Mouse (Mus musculus) intestine, embryonic 16.5 days (tissue): Measurements from ENCODE around the gene Defa26. TPM values are rescaled to one million over a fixed set of nuclear protein-coding genes. Genes with fewer than 3 reads are reported as not detected.
"Not testable (repeated sequence)": the region's sequence is repeated elsewhere in the genome, so short reads cannot be mapped to it uniquely, and the experiment has no call there.

Experiments used
- ATAC-seq: fragments of 200-750 bp; cut with Nextera tagmentation; 2 replicates; pipeline ENCODE4 v1.8.0; 2017; ENCODE audit warnings: moderate TSS enrichment, moderate library complexity
- H3K27ac ChIP-seq: fragments of 300-500 bp; sonication (generic); 2 replicates; pipeline ENCODE4 v1.5.1; 2014; ENCODE audit warnings: mild to moderate bottlenecking, low read length
- H3K27me3 ChIP-seq: fragments of 300-500 bp; sonication (generic); replicated peaks from 2 replicates; pipeline ENCODE4 v1.6.1; 2014; ENCODE audit warnings: low read length, control low read depth, mixed read lengths; ENCODE audit not compliant: control insufficient read depth, insufficient read depth
- H3K36me3 ChIP-seq: fragments of 300-500 bp; sonication (generic); 2 replicates; pipeline ENCODE4 v1.6.1; 2014; ENCODE audit warnings: low read length, control low read depth; ENCODE audit not compliant: control insufficient read depth, insufficient read depth
- H3K4me1 ChIP-seq: fragments of 300-500 bp; sonication (generic); 2 replicates; pipeline ENCODE4 v1.6.1; 2014; ENCODE audit warnings: low read length, control low read depth, mixed read lengths; ENCODE audit not compliant: control insufficient read depth, insufficient read depth
- H3K4me2 ChIP-seq: fragments of 300-500 bp; sonication (generic); 2 replicates; pipeline ENCODE4 v1.6.1; 2014; ENCODE audit warnings: low read depth, low read length, control low read depth
- H3K4me3 ChIP-seq: fragments of 300-500 bp; sonication (generic); 2 replicates; pipeline ENCODE4 v1.5.1; 2014; ENCODE audit warnings: mild to moderate bottlenecking, low read length
- H3K9ac ChIP-seq: fragments of 300-500 bp; sonication (generic); 2 replicates; pipeline ENCODE4 v1.6.1; 2014; ENCODE audit warnings: low read depth, low read length
- H3K9me3 ChIP-seq: fragments of 300-500 bp; sonication (generic); 2 replicates; pipeline ENCODE4 v1.6.1; 2016; ENCODE audit warnings: low read length, control low read depth; ENCODE audit not compliant: control insufficient read depth
- WGBS: fragments of 180-500 bp; shearing (Covaris S2); extraction: QIAGEN DNeasy Blood & Tissue Kit; methylation state at CpG from one replicate; pipeline ENCODE4 v1.1.7; 2014; 5-methylcytosine and 5-hydroxymethylcytosine counted together
- polyA plus RNA-seq: library from polyadenylated mRNA; unstranded; fragments of >200 nt; fragmentation: Nextera tagmentation; extraction: Ambion mirVana; gene quantifications from 2 replicates; pipeline ENCODE4 v1.2.1, GENCODE M21; 2015

Defa26 gene
- 1.2 and 1.5 TPM in 2 replicates for polyA plus RNA-seq

- not testable (repeated sequence) for H3K9ac ChIP-seq, H3K4me3 ChIP-seq, H3K4me1 ChIP-seq, H3K9me3 ChIP-seq, H3K27ac ChIP-seq, H3K27me3 ChIP-seq, H3K4me2 ChIP-seq, ATAC-seq, H3K36me3 ChIP-seq
- WGBS = no CpG with 5 or more reads among the region's 1 CpGs
These were observed at the start of gene Defa26 for GRCm38 (mm10) chr8:21617883-21618282. Gene Defa26, plus strand, starts transcription at chr8:21618183.

DNA sequence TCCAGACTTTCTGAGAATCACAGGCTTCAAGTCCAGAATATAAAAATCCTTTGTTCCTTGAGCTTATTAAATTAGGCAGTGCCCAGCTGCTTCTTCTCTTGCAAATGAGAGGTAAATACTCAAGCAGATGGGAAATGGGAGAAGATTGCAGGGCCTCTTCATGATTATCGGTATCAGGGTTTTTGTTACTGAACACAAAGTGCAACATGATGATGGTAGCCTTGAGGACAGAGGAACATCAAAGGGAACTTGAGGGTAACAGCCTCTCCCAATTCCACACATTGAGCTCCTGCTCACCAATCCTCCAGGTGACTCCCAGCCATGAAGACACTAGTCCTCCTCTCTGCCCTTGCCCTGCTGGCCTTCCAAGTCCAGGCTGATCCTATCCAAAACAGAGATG, 35.3 kb upstream of the Defa26 start, which contains the start of gene Defa28:
Defa28 (plus strand) TSS at position 301 of the 400 bp plus-strand sequence.
- no CpG with 5 or more reads among the region's 1 CpGs for WGBS

GRCm38 (mm10) chr8:21594408-21594807, 23.6 kb upstream of the Defa26 start, which contains the start of gene Gm7861:
Gene Gm7861, minus strand, starts transcription at chr8:21594508.
- not testable (repeated sequence) for H3K27ac ChIP-seq, H3K27me3 ChIP-seq, ATAC-seq, H3K9ac ChIP-seq, H3K4me1 ChIP-seq, H3K9me3 ChIP-seq, H3K4me2 ChIP-seq, H3K36me3 ChIP-seq, H3K4me3 ChIP-seq
- WGBS = no CpG with 5 or more reads among the region's 1 CpGs

More for the DNA sequence above, 35.3 kb upstream of the Defa26 start, which contains the start of gene Defa28:
- not testable (repeated sequence) for H3K27ac ChIP-seq, H3K9ac ChIP-seq, H3K27me3 ChIP-seq, H3K36me3 ChIP-seq, H3K4me3 ChIP-seq, H3K4me1 ChIP-seq, ATAC-seq, H3K9me3 ChIP-seq, H3K4me2 ChIP-seq

- not testable (repeated sequence) for H3K36me3 ChIP-seq, H3K9ac ChIP-seq, H3K9me3 ChIP-seq, H3K4me2 ChIP-seq, H3K27ac ChIP-seq, ATAC-seq, H3K4me1 ChIP-seq, H3K4me3 ChIP-seq, H3K27me3 ChIP-seq
- no CpG with 5 or more reads among the region's 2 CpGs for WGBS
These were observed 37.5 kb downstream of the Defa26 start, which contains the start of gene Defa17 for GRCm38 (mm10) chr8:21655480-21655879. Gene Defa17, plus strand, starts transcription at chr8:21655780.

GRCm38 (mm10) chr8:21665497-21665896, 47.5 kb downstream of the Defa26 start, which contains the start of gene Defa34:
Gene Defa34, plus strand, starts transcription at chr8:21665797.
- H3K4me3 ChIP-seq, ATAC-seq, H3K36me3 ChIP-seq, H3K4me2 ChIP-seq, H3K27me3 ChIP-seq, H3K9me3 ChIP-seq, H3K27ac ChIP-seq, H3K9ac ChIP-seq, H3K4me1 ChIP-seq: not testable (repeated sequence)
- no CpG with 5 or more reads among the region's 1 CpGs for WGBS

Other genes with a start within 250 kb of the Defa26 start
- 0.83 TPM in 1 of 2 replicates, not detected in the other for gene Defa2, start 239.7 kb upstream of the Defa26 start, polyA plus RNA-seq
- gene Defa33, start 226.4 kb upstream of the Defa26 start, polyA plus RNA-seq = not detected in 2 replicates
- not detected in 2 replicates for gene Defa36, start 190.8 kb upstream of the Defa26 start, polyA plus RNA-seq
- gene Gm7849, start 161.6 kb upstream of the Defa26 start, polyA plus RNA-seq = 11.5 TPM in 1 of 2 replicates, not detected in the other
- gene Defa20, start 108.9 kb upstream of the Defa26 start, polyA plus RNA-seq = 0.86 and 2.0 TPM in 2 replicates
- 1.1 TPM in 1 of 2 replicates, not detected in the other for gene Defa32, start 89.2 kb upstream of the Defa26 start, polyA plus RNA-seq
- gene Defa37, start 52.8 kb upstream of the Defa26 start, polyA plus RNA-seq = 0.39 and 1.1 TPM in 2 replicates
- 0.39 TPM in 1 of 2 replicates, not detected in the other for gene Defa28, start 35.2 kb upstream of the Defa26 start, polyA plus RNA-seq
- gene Gm7861, start 23.7 kb upstream of the Defa26 start, polyA plus RNA-seq = 11.5 and 21.0 TPM in 2 replicates
- 155 and 196 TPM in 2 replicates for gene Defa17, start 37.6 kb downstream of the Defa26 start, polyA plus RNA-seq
- gene Defa34, start 47.6 kb downstream of the Defa26 start, polyA plus RNA-seq = not detected in 2 replicates
- gene AY761184, start 85.5 kb downstream of the Defa26 start, polyA plus RNA-seq = 1.8 TPM in 2 replicates
- gene Defa24, start 116.3 kb downstream of the Defa26 start, polyA plus RNA-seq = 214 and 247 TPM in 2 replicates
- not detected in 2 replicates for gene Defb50, start 205.4 kb downstream of the Defa26 start, polyA plus RNA-seq
- gene Defb2, start 221.7 kb downstream of the Defa26 start, polyA plus RNA-seq = not detected in 2 replicates
- not detected in 2 replicates for gene Defb10, start 240.7 kb downstream of the Defa26 start, polyA plus RNA-seq